Mouse (Mus musculus) induced T-regulatory cell, adult 2 months (primary cell): ENCODE measurements around the gene Cyb561d2.
"Not testable (repeated sequence)": the region's sequence is repeated elsewhere in the genome, so short reads cannot be mapped to it uniquely, and the experiment has no call there.

ENCODE experiments used
- DNase-seq: peaks from one replicate; pipeline ENCODE4 v3.0.0-alpha.2; 2012; ENCODE audit warnings: low read depth

Cyb561d2 gene

GRCm38 (mm10) chr9:107541474-107542351, at the start of gene Cyb561d2, which contains the start of gene Nprl2:
Cyb561d2 (minus strand) TSS chr9:107542193.
Nprl2 (plus strand) TSS chr9:107542226.
- peak; percentile 97 for DNase-seq

- no peak for DNase-seq
These were observed 48.7 kb upstream of the Cyb561d2 start for GRCm38 (mm10) chr9:107590773-107591060.

GRCm38 (mm10) chr9:107590058-107590772, 48.2 kb upstream of the Cyb561d2 start:
- DNase-seq: no peak

- no peak for DNase-seq
These were observed 46.0 kb upstream of the Cyb561d2 start for GRCm38 (mm10) chr9:107587833-107588639.

GRCm38 (mm10) chr9:107586974-107587832, 45.2 kb upstream of the Cyb561d2 start, which contains the start of gene Ifrd2:
Ifrd2 (plus strand) TSS chr9:107587642.
- peak; percentile 98 for DNase-seq

GRCm38 (mm10) chr9:107586504-107586903, 44.5 kb upstream of the Cyb561d2 start:
- DNase-seq: no peak

GRCm38 (mm10) chr9:107583174-107583573, 41.2 kb upstream of the Cyb561d2 start:
- DNase-seq: no peak

GRCm38 (mm10) chr9:107582509-107583062, 40.6 kb upstream of the Cyb561d2 start:
- DNase-seq: no peak

- no peak for DNase-seq
These were observed 39.6 kb upstream of the Cyb561d2 start for GRCm38 (mm10) chr9:107581584-107581983.

- DNase-seq: peak; percentile 95
These were observed 38.7 kb upstream of the Cyb561d2 start, which contains the start of gene Hyal3 for GRCm38 (mm10) chr9:107580501-107581317. Hyal3 (plus strand) TSS chr9:107580818.

GRCm38 (mm10) chr9:107579023-107579900, 37.3 kb upstream of the Cyb561d2 start:
- no peak for DNase-seq

- DNase-seq: no peak
These were observed 36.6 kb upstream of the Cyb561d2 start, which contains the start of gene Naa80 for GRCm38 (mm10) chr9:107578587-107578986. Naa80 (plus strand) TSS chr9:107578887.

GRCm38 (mm10) chr9:107577871-107578270, 35.9 kb upstream of the Cyb561d2 start:
- DNase-seq: no peak

- DNase-seq: no peak
These were observed 34.5 kb upstream of the Cyb561d2 start, which contains the start of gene Hyal1 for GRCm38 (mm10) chr9:107576357-107577107. Hyal1 (plus strand) TSS chr9:107576927.

GRCm38 (mm10) chr9:107575579-107576356, 33.8 kb upstream of the Cyb561d2 start:
- DNase-seq: peak; percentile 38

- not testable (repeated sequence) for DNase-seq
These were observed 31.8 kb upstream of the Cyb561d2 start for GRCm38 (mm10) chr9:107573774-107574173.

GRCm38 (mm10) chr9:107572327-107572662, 30.3 kb upstream of the Cyb561d2 start:
- DNase-seq: no peak
